Mouse (Mus musculus) thymus, adult 2 months (tissue): ENCODE results near the gene Cpvl. TPM values are rescaled to one million over a fixed set of nuclear protein-coding genes. Genes with fewer than 3 reads are reported as not detected.

Experiments used
- DNase-seq: peaks from one replicate; pipeline ENCODE4 v3.0.0; 2021
- H3K27ac ChIP-seq: fragments of 200-500 bp; 2 replicates; pipeline ENCODE4 v1.5.1; 2012; ENCODE audit warnings: low read length, control low read depth; ENCODE audit not compliant: control insufficient read depth, insufficient read depth
- H3K27me3 ChIP-seq: fragments of 200-500 bp; 2 replicates; pipeline ENCODE4 v1.6.1; 2012; ENCODE audit warnings: mild to moderate bottlenecking, low read length, moderate library complexity, mixed read lengths; ENCODE audit not compliant: control insufficient read depth, insufficient read depth
- H3K36me3 ChIP-seq: fragments of 200-500 bp; 2 replicates; pipeline ENCODE4 v1.6.1; 2012; ENCODE audit warnings: mild to moderate bottlenecking, low read length, moderate library complexity; ENCODE audit not compliant: control insufficient read depth, insufficient read depth
- H3K4me1 ChIP-seq: fragments of 200-500 bp; replicated peaks from 2 replicates; pipeline ENCODE4 v1.6.1; 2012; ENCODE audit warnings: low read length; ENCODE audit not compliant: control insufficient read depth, insufficient read depth
- H3K4me3 ChIP-seq: fragments of 200-500 bp; 2 replicates; pipeline ENCODE4 v1.5.1; 2012; ENCODE audit warnings: mild to moderate bottlenecking, low read length, control low read depth, moderate library complexity; ENCODE audit not compliant: control insufficient read depth, insufficient read depth
- CTCF ChIP-seq: fragments of 200-500 bp; IDR thresholded peaks from 2 replicates; pipeline ENCODE4 v1.5.1; 2012; ENCODE audit warnings: mild to moderate bottlenecking, control low read depth, low read length, moderate library complexity, borderline replicate concordance; ENCODE audit not compliant: control insufficient read depth, poor library complexity, insufficient read depth; ENCODE audit errors: extremely low read depth
- POLR2A ChIP-seq: fragments of 200-500 bp; IDR thresholded peaks from 2 replicates; pipeline ENCODE4 v1.6.1; 2012; ENCODE audit warnings: mild to moderate bottlenecking, low read length, control low read depth, moderate library complexity; ENCODE audit not compliant: control insufficient read depth, poor library complexity, insufficient read depth; ENCODE audit errors: extremely low read depth
- WGBS: fragments of 180-500 bp; shearing (Covaris S2); methylation state at CpG from one replicate; pipeline ENCODE4 v1.1.7; 2018; 5-methylcytosine and 5-hydroxymethylcytosine counted together
- polyA plus RNA-seq: library from polyadenylated mRNA; depleted of rRNA; stranded (reverse); fragments of >200 nt; gene quantifications from 2 replicates; pipeline ENCODE4 v1.2.3, GENCODE M21; 2012

The Cpvl gene
- polyA plus RNA-seq, 1 experiment = not detected

GRCm38 (mm10) chr6:53974040-53974439 is 4.4 kb downstream of the Cpvl start:
- Histone ChIP-seq H3K4me3 (no peak overlapping the region), H3K27me3 (no peaks in the 10 kb centered on the region), H3K27ac (no peak overlapping the region), H3K4me1 (no peaks in the 10 kb centered on the region), H3K36me3 (no peaks in the 10 kb centered on the region)
- TF ChIP-seq POLR2A = no peak
- no peak for TF ChIP-seq CTCF
- DNase-seq = no peak
- WGBS = 98% methylated on average over 1 of the region's 1 CpGs

- H3K27ac ChIP-seq = no peak overlapping the region
- H3K4me3 ChIP-seq = no peak overlapping the region
- DNase-seq = no peak
- H3K36me3 ChIP-seq = no peaks in the 10 kb centered on the region
- no peaks in the 10 kb centered on the region for H3K27me3 ChIP-seq
- 82% methylated on average over 5 of the region's 5 CpGs for WGBS
- H3K4me1 ChIP-seq = no peaks in the 10 kb centered on the region
- TF ChIP-seq POLR2A (no peak), CTCF (no peak)
These were observed 5.0 kb downstream of the Cpvl start for GRCm38 (mm10) chr6:53973468-53973867.

GRCm38 (mm10) chr6:53972238-53972743 is 6.2 kb downstream of the Cpvl start:
- Histone ChIP-seq H3K27me3 (no peaks in the 10 kb centered on the region), H3K4me3 (no peak overlapping the region), H3K36me3 (no peaks in the 10 kb centered on the region), H3K27ac (no peak overlapping the region), H3K4me1 (no peaks in the 10 kb centered on the region)
- 93% methylated on average over 12 of the region's 12 CpGs for WGBS
- no peak for TF ChIP-seq POLR2A
- TF ChIP-seq CTCF = no peak
- no peak for DNase-seq

GRCm38 (mm10) chr6:53971729-53972128 is 6.7 kb downstream of the Cpvl start:
- Histone ChIP-seq H3K4me3 (no peak overlapping the region), H3K27me3 (no peaks in the 10 kb centered on the region), H3K27ac (no peak overlapping the region), H3K4me1 (no peaks in the 10 kb centered on the region), H3K36me3 (no peaks in the 10 kb centered on the region)
- DNase-seq = no peak
- TF ChIP-seq CTCF (no peak), POLR2A (no peak)
- WGBS = 67% methylated on average over 3 of the region's 3 CpGs

- Histone ChIP-seq H3K27me3 (no peaks in the 10 kb centered on the region), H3K27ac (no peak overlapping the region), H3K4me3 (no peak overlapping the region), H3K36me3 (no peaks in the 10 kb centered on the region), H3K4me1 (no peaks in the 10 kb centered on the region)
- no peak for DNase-seq
- TF ChIP-seq POLR2A (no peak), CTCF (no peak)
- WGBS = 88% methylated on average over 10 of the region's 10 CpGs
These were observed 9.4 kb downstream of the Cpvl start for GRCm38 (mm10) chr6:53969081-53969480.

GRCm38 (mm10) chr6:53968550-53968949 is 9.9 kb downstream of the Cpvl start:
- H3K4me1 ChIP-seq = no peaks in the 10 kb centered on the region
- no peak overlapping the region for H3K4me3 ChIP-seq
- TF ChIP-seq CTCF (no peak), POLR2A (no peak)
- DNase-seq = no peak
- H3K27ac ChIP-seq = no peak overlapping the region
- WGBS = 82% methylated on average over 6 of the region's 6 CpGs
- H3K27me3 ChIP-seq = no peaks in the 10 kb centered on the region
- no peaks in the 10 kb centered on the region for H3K36me3 ChIP-seq

- no peak overlapping the region for H3K27ac ChIP-seq
- DNase-seq = no peak
- H3K36me3 ChIP-seq = no peaks in the 10 kb centered on the region
- no peaks in the 10 kb centered on the region for H3K27me3 ChIP-seq
- TF ChIP-seq CTCF = no peak
- no peak for TF ChIP-seq POLR2A
- no peak overlapping the region for H3K4me3 ChIP-seq
- WGBS = 94% methylated on average over 5 of the region's 5 CpGs
- no peaks in the 10 kb centered on the region for H3K4me1 ChIP-seq
These were observed 11.9 kb downstream of the Cpvl start for GRCm38 (mm10) chr6:53966595-53966994.
